Mouse (Mus musculus) ovary, postnatal 10 days (tissue): ENCODE data around the gene Rptor.

Experiments used
- DNase-seq: peaks from one replicate; pipeline ENCODE4 v3.0.0; 2022; ENCODE audit warnings: low spot score

The Rptor gene

GRCm38 (mm10) chr11:119607464-119607863 is 4.8 kb downstream of the Rptor start:
- no peak for DNase-seq

GRCm38 (mm10) chr11:119611496-119611895 is 8.8 kb downstream of the Rptor start:
- no peak for DNase-seq

- DNase-seq = no peak
These were observed 9.5 kb downstream of the Rptor start for GRCm38 (mm10) chr11:119612179-119612578.

- no peak for DNase-seq
These were observed 12.4 kb downstream of the Rptor start for GRCm38 (mm10) chr11:119615087-119615486.

- DNase-seq = no peak
These were observed 16.1 kb downstream of the Rptor start for GRCm38 (mm10) chr11:119618763-119619162.

- DNase-seq = no peak
These were observed 18.6 kb downstream of the Rptor start for GRCm38 (mm10) chr11:119621266-119621665.

- DNase-seq = no peak
These were observed 21.1 kb downstream of the Rptor start for GRCm38 (mm10) chr11:119623800-119624199.

GRCm38 (mm10) chr11:119624401-119624800 is 21.7 kb downstream of the Rptor start:
- DNase-seq = no peak

GRCm38 (mm10) chr11:119624955-119625354 is 22.2 kb downstream of the Rptor start:
- DNase-seq = no peak

GRCm38 (mm10) chr11:119625476-119625875 is 22.8 kb downstream of the Rptor start:
- no peak for DNase-seq

GRCm38 (mm10) chr11:119625943-119626342 is 23.2 kb downstream of the Rptor start:
- DNase-seq = no peak

GRCm38 (mm10) chr11:119627243-119627642 is 24.5 kb downstream of the Rptor start:
- no peak for DNase-seq

GRCm38 (mm10) chr11:119629072-119629471 is 26.4 kb downstream of the Rptor start:
- no peak for DNase-seq

GRCm38 (mm10) chr11:119630329-119630728 is 27.6 kb downstream of the Rptor start:
- DNase-seq = no peak

GRCm38 (mm10) chr11:119631222-119631870 is 28.6 kb downstream of the Rptor start:
- no peak for DNase-seq

- DNase-seq = no peak
These were observed 33.7 kb downstream of the Rptor start for GRCm38 (mm10) chr11:119636371-119636883.

GRCm38 (mm10) chr11:119637519-119637918 is 34.8 kb downstream of the Rptor start:
- no peak for DNase-seq

- DNase-seq = no peak
These were observed 37.8 kb downstream of the Rptor start for GRCm38 (mm10) chr11:119640491-119640890.

GRCm38 (mm10) chr11:119641831-119642381 is 39.2 kb downstream of the Rptor start:
- DNase-seq = no peak

- DNase-seq = no peak
These were observed 40.6 kb downstream of the Rptor start for GRCm38 (mm10) chr11:119643347-119643746.

- no peak for DNase-seq
These were observed 41.4 kb downstream of the Rptor start for GRCm38 (mm10) chr11:119644140-119644539.

- DNase-seq = no peak
These were observed 42.1 kb downstream of the Rptor start for GRCm38 (mm10) chr11:119644612-119645379.

- DNase-seq = no peak
These were observed 47.8 kb downstream of the Rptor start for GRCm38 (mm10) chr11:119650456-119650855.
